Mouse (Mus musculus) liver, adult 2 months (tissue): ENCODE results near the gene Gemin5. TPM values are rescaled to one million over a fixed set of nuclear protein-coding genes. Genes with fewer than 3 reads are reported as not detected.

Experiments used
- DNase-seq: peaks from one replicate; pipeline ENCODE4 v3.0.0-alpha.2; 2011; ENCODE audit warnings: low read depth, low spot score; ENCODE audit errors: extremely low read depth
- H3K27ac ChIP-seq: fragments of 200-500 bp; replicated peaks from 2 replicates; pipeline ENCODE4 v1.5.1; 2012; ENCODE audit warnings: low read depth, mild to moderate bottlenecking, control low read depth, inconsistent platforms, low read length; ENCODE audit not compliant: insufficient read depth
- H3K27me3 ChIP-seq: fragments of 200-500 bp; 2 replicates; pipeline ENCODE4 v1.6.1; 2012; ENCODE audit warnings: mild to moderate bottlenecking, moderate library complexity, low read length, inconsistent platforms; ENCODE audit not compliant: control insufficient read depth, insufficient read depth
- H3K36me3 ChIP-seq: fragments of 200-500 bp; 2 replicates; pipeline ENCODE4 v1.6.1; 2012; ENCODE audit warnings: low read length, inconsistent platforms; ENCODE audit not compliant: control insufficient read depth, insufficient read depth
- H3K4me1 ChIP-seq: fragments of 200-500 bp; 2 replicates; pipeline ENCODE4 v1.6.1; 2011; ENCODE audit warnings: low read length; ENCODE audit not compliant: control insufficient read depth, insufficient read depth
- H3K4me3 ChIP-seq: fragments of 200-500 bp; 2 replicates; pipeline ENCODE4 v1.5.1; 2011; ENCODE audit warnings: low read depth, mild to moderate bottlenecking, control low read depth, low read length, moderate library complexity; ENCODE audit not compliant: insufficient read depth
- H3K79me2 ChIP-seq: fragments of 200-500 bp; 2 replicates; pipeline ENCODE4 v1.6.1; 2012; ENCODE audit warnings: inconsistent platforms, mild to moderate bottlenecking, low read length, moderate library complexity; ENCODE audit not compliant: control insufficient read depth, insufficient read depth
- H3K9ac ChIP-seq: fragments of 200-500 bp; 2 replicates; pipeline ENCODE4 v1.6.1; 2012; ENCODE audit warnings: low read depth, mild to moderate bottlenecking, control low read depth, inconsistent platforms, low read length
- CTCF ChIP-seq: fragments of 200-500 bp; IDR thresholded peaks from 2 replicates; pipeline ENCODE4 v1.5.1; 2011; ENCODE audit warnings: low read depth, low read length, control low read depth
- POLR2A ChIP-seq: fragments of 200-500 bp; IDR thresholded peaks from 2 replicates; pipeline ENCODE4 v1.6.1; 2011; ENCODE audit warnings: low read length, control low read depth; ENCODE audit not compliant: insufficient read depth; ENCODE audit errors: extremely low read depth
- WGBS: fragments of 180-500 bp; shearing (Covaris S2); methylation state at CpG from one replicate; pipeline ENCODE4 v1.1.7; 2018; 5-methylcytosine and 5-hydroxymethylcytosine counted together
- polyA plus RNA-seq: library from polyadenylated mRNA; depleted of rRNA; stranded (reverse); fragments of >200 nt; gene quantifications from 2 replicates; pipeline ENCODE4 v1.2.3, GENCODE M21; 2012
- total RNA-seq: library from RNA; depleted of rRNA; stranded (reverse); fragments of >200 nt; gene quantifications from 2 replicates; pipeline ENCODE4 v1.2.3, GENCODE M21; 2014

Gemin5 gene
- total and polyA plus RNA-seq, 2 experiments, result 3.5 to 4.8 TPM

- Histone ChIP-seq H3K27ac (no peak overlapping the region), H3K4me3 (no peak overlapping the region), H3K79me2 (no peaks in the 10 kb centered on the region), H3K9ac (no peak overlapping the region), H3K4me1 (peaks cover 7% of the 10 kb centered on the region), H3K27me3 (no peaks in the 10 kb centered on the region), H3K36me3 (peaks cover 21% of the 10 kb centered on the region; the same call in 1 of the 2 replicates)
- TF ChIP-seq CTCF, result no peak
- no peak for TF ChIP-seq POLR2A
- no peak for DNase-seq
- WGBS, result 92% methylated on average over 2 of the region's 2 CpGs
Observed at GRCm38 (mm10) chr11:58123711-58124110, 44.6 kb downstream of the Gemin5 start.

- no peaks in the 10 kb centered on the region for H3K4me1 ChIP-seq
- no peak overlapping the region for H3K9ac ChIP-seq
- H3K36me3 ChIP-seq, result peaks cover 28% of the 10 kb centered on the region
- DNase-seq, result no peak
- H3K27ac ChIP-seq, result no peak overlapping the region
- H3K27me3 ChIP-seq, result no peaks in the 10 kb centered on the region
- H3K79me2 ChIP-seq, result no peaks in the 10 kb centered on the region
- TF ChIP-seq CTCF (no peak), POLR2A (no peak)
- H3K4me3 ChIP-seq, result no peak overlapping the region
- WGBS, result 88% methylated on average over 9 of the region's 9 CpGs
Observed at GRCm38 (mm10) chr11:58121351-58121750, 47.0 kb downstream of the Gemin5 start.

- Histone ChIP-seq H3K4me1 (no peaks in the 10 kb centered on the region), H3K79me2 (no peaks in the 10 kb centered on the region), H3K36me3 (peaks cover 34% of the 10 kb centered on the region), H3K27ac (no peak overlapping the region), H3K27me3 (no peaks in the 10 kb centered on the region), H3K9ac (no peak overlapping the region), H3K4me3 (no peak overlapping the region)
- TF ChIP-seq CTCF, result no peak
- TF ChIP-seq POLR2A, result no peak
- no peak for DNase-seq
- 96% methylated on average over 3 of the region's 3 CpGs for WGBS
Observed at GRCm38 (mm10) chr11:58120655-58121054, 47.7 kb downstream of the Gemin5 start.

- no peak overlapping the region for H3K27ac ChIP-seq
- no peaks in the 10 kb centered on the region for H3K4me1 ChIP-seq
- no peak overlapping the region for H3K4me3 ChIP-seq
- no peak for TF ChIP-seq CTCF
- TF ChIP-seq POLR2A, result no peak
- no peak overlapping the region for H3K9ac ChIP-seq
- WGBS, result 89% methylated on average over 10 of the region's 10 CpGs
- H3K79me2 ChIP-seq, result no peaks in the 10 kb centered on the region
- no peaks in the 10 kb centered on the region for H3K27me3 ChIP-seq
- peaks cover 55% of the 10 kb centered on the region for H3K36me3 ChIP-seq
- DNase-seq, result no peak
Observed at GRCm38 (mm10) chr11:58117044-58117652, 51.2 kb downstream of the Gemin5 start.

GRCm38 (mm10) chr11:58116560-58116959 is 51.8 kb downstream of the Gemin5 start:
- Histone ChIP-seq H3K4me1 (no peaks in the 10 kb centered on the region), H3K36me3 (peaks cover 57% of the 10 kb centered on the region), H3K27me3 (no peaks in the 10 kb centered on the region), H3K9ac (no peak overlapping the region), H3K79me2 (no peaks in the 10 kb centered on the region), H3K27ac (no peak overlapping the region), H3K4me3 (no peak overlapping the region)
- WGBS, result 75% methylated on average over 1 of the region's 1 CpGs
- no peak for TF ChIP-seq POLR2A
- no peak for DNase-seq

GRCm38 (mm10) chr11:58107664-58108337 is 60.5 kb downstream of the Gemin5 start:
- no peak overlapping the region for H3K4me3 ChIP-seq
- TF ChIP-seq POLR2A (no peak), CTCF (no peak)
- H3K27me3 ChIP-seq, result no peaks in the 10 kb centered on the region
- DNase-seq, result no peak
- WGBS, result 90% methylated on average over 4 of the region's 4 CpGs
- H3K9ac ChIP-seq, result no peak overlapping the region
- H3K4me1 ChIP-seq, result peaks cover 12% of the 10 kb centered on the region
- no peak overlapping the region for H3K27ac ChIP-seq
- H3K36me3 ChIP-seq, result peaks cover 19% of the 10 kb centered on the region
- peaks cover 23% of the 10 kb centered on the region; the same call in 1 of the 2 replicates for H3K79me2 ChIP-seq
